In the genomic region with DNA sequence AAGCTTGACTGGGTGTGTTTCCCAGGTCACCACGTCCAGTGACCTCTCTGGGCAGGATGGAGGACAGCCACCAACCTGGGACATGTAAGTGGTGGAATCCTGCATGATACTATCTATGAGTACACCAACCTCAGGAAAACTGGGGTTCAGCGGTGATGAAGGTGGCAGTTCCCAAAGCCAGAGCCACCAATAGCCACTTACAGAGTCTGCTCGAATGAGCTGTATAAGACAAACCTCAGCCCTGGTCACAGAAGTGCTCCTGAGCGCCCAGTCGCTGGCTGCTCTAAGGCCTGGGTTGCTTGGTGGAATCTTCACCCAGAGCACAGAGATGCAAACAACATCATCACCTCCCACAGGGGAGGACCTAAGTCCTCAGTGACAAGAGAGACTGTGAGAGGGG, we compare ENCODE assay signal across 16 mouse cellular contexts.
DNase-seq lines count a peak whose midpoint lies in the region; ATAC-seq and TF ChIP-seq lines count a peak whose summit lies in the region.
"Had no signal": no experiment of that assay in that cellular context is flagged by ENCODE, and none has a peak within 500 bp of the region (broad histone marks: within the 10 kb centered on the region; RNA-seq: fewer than 3 reads in every experiment).

No protein-coding gene starts in this region.

- no peak for ATAC-seq in heart, embryonic 13.5 days (ENCODE audit: extremely low read depth, insufficient number of reproducible peaks, low FRiP score, low TSS enrichment)
- ATAC-seq in kidney, postnatal 0 days (replicated peaks; ENCODE audit: low FRiP score, low read depth), result no peak
- no peak for ATAC-seq in intestine, postnatal 0 days
- no peak for ATAC-seq in forebrain, embryonic 13.5 days
- ATAC-seq: midbrain, embryonic 16.5 days had no signal

- H3K4me2 ChIP-seq in heart, embryonic 13.5 days, result peak overlapping the region; percentile 33
- peak overlapping the region; percentile 54 for H3K4me2 ChIP-seq in kidney, postnatal 0 days (ENCODE audit: low read length)
- peak overlapping the region; percentile 54 for H3K4me2 ChIP-seq in intestine, postnatal 0 days (replicated peaks; ENCODE audit: low read depth)
- no peak overlapping the region for H3K4me2 ChIP-seq in forebrain, embryonic 13.5 days
- H3K4me2 ChIP-seq: embryonic facial prominence, embryonic 13.5 days; hindbrain, embryonic 15.5 days had no signal

- no peak for TF ChIP-seq POLR2A in embryonic fibroblast, embryonic 13.5 days (IDR thresholded peaks at IDR 0.05; ENCODE audit: low read depth, low read length)

- no peaks in the 10 kb centered on the region for H3K36me3 ChIP-seq in heart, embryonic 13.5 days
- no peaks in the 10 kb centered on the region for H3K36me3 ChIP-seq in kidney, postnatal 0 days (ENCODE audit: insufficient read depth, low read length)
- H3K36me3 ChIP-seq in intestine, postnatal 0 days (ENCODE audit: control insufficient read depth, insufficient read depth), result no peaks in the 10 kb centered on the region; the same call in 1 of the 2 replicates
- H3K36me3 ChIP-seq in forebrain, embryonic 13.5 days (ENCODE audit: poor library complexity, severe bottlenecking), result no peaks in the 10 kb centered on the region
- H3K36me3 ChIP-seq: embryonic facial prominence, embryonic 13.5 days; G1E; hindbrain, embryonic 15.5 days had no signal

- no peak overlapping the region for H3K4me3 ChIP-seq in heart, embryonic 13.5 days
- peak overlapping the region; percentile 33; the same call in 1 of the 2 replicates for H3K4me3 ChIP-seq in kidney, postnatal 0 days (replicated peaks; ENCODE audit: low read depth, low read length)
- H3K4me3 ChIP-seq in embryonic fibroblast, embryonic 13.5 days (ENCODE audit: insufficient read depth, low read length), result no peak overlapping the region
- H3K4me3 ChIP-seq in intestine, postnatal 0 days (ENCODE audit: low read depth, low read length), result peak overlapping the region; percentile 21; the same call in 1 of the 2 replicates
- H3K4me3 ChIP-seq in forebrain, embryonic 13.5 days, result no peak overlapping the region
- H3K4me3 ChIP-seq: embryonic facial prominence, embryonic 13.5 days; hindbrain, embryonic 15.5 days; megakaryocyte, embryonic 14.5 days had no signal

- peaks cover 63% of the 10 kb centered on the region for H3K27me3 ChIP-seq in heart, embryonic 13.5 days (replicated peaks)
- no peaks in the 10 kb centered on the region for H3K27me3 ChIP-seq in kidney, postnatal 0 days (ENCODE audit: insufficient read depth, low read length)
- no peaks in the 10 kb centered on the region for H3K27me3 ChIP-seq in intestine, postnatal 0 days (replicated peaks; ENCODE audit: control insufficient read depth, insufficient read depth, low read length)
- no peaks in the 10 kb centered on the region for H3K27me3 ChIP-seq in forebrain, embryonic 13.5 days
- H3K27me3 ChIP-seq: embryonic facial prominence, embryonic 13.5 days; hindbrain, embryonic 15.5 days had no signal

- H3K27ac ChIP-seq in heart, embryonic 13.5 days (replicated peaks), result peak overlapping the region; percentile 82
- H3K27ac ChIP-seq in kidney, postnatal 0 days, result peak overlapping the region; percentile 78
- peak overlapping the region; percentile 93 for H3K27ac ChIP-seq in embryonic fibroblast, embryonic 13.5 days (ENCODE audit: insufficient read depth, low read length)
- 0 out of 2 replicates have a peak overlapping the region, but pooled peaks have one; percentile 4 for H3K27ac ChIP-seq in intestine, postnatal 0 days (ENCODE audit: low read depth, low read length)
- no peak overlapping the region for H3K27ac ChIP-seq in forebrain, embryonic 13.5 days
- H3K27ac ChIP-seq: hindbrain, embryonic 15.5 days; liver, embryonic 14.5 days had no signal

- WGBS in heart, embryonic 13.5 days, result 67% methylated on average over 5 of the region's 5 CpGs
- 76% methylated on average over 5 of the region's 5 CpGs for WGBS in kidney, postnatal 0 days
- 68% methylated on average over 5 of the region's 5 CpGs for WGBS in intestine, postnatal 0 days
- WGBS in forebrain, embryonic 13.5 days, result 62% methylated on average over 5 of the region's 5 CpGs

- H3K4me1 ChIP-seq in heart, embryonic 13.5 days, result peaks cover 73% of the 10 kb centered on the region
- H3K4me1 ChIP-seq in kidney, postnatal 0 days (replicated peaks; ENCODE audit: insufficient read depth, low read length), result peaks cover 24% of the 10 kb centered on the region
- H3K4me1 ChIP-seq in embryonic fibroblast, embryonic 13.5 days (ENCODE audit: control insufficient read depth, insufficient read depth, low read length), result peaks cover 13% of the 10 kb centered on the region
- peaks cover 33% of the 10 kb centered on the region for H3K4me1 ChIP-seq in intestine, postnatal 0 days (replicated peaks; ENCODE audit: control insufficient read depth, insufficient read depth, low read length)
- H3K4me1 ChIP-seq in forebrain, embryonic 13.5 days, result no peaks in the 10 kb centered on the region

- H3K9ac ChIP-seq in heart, embryonic 13.5 days, result peak overlapping the region; percentile 61
- peak overlapping the region; percentile 46; the same call in 1 of the 2 replicates for H3K9ac ChIP-seq in kidney, postnatal 0 days (ENCODE audit: low read depth, low read length)
- H3K9ac ChIP-seq in intestine, postnatal 0 days (ENCODE audit: low read depth, low read length), result no peak overlapping the region
- no peak overlapping the region for H3K9ac ChIP-seq in forebrain, embryonic 13.5 days
- H3K9ac ChIP-seq: hindbrain, embryonic 15.5 days; liver, embryonic 14.5 days had no signal

- TF ChIP-seq CTCF in kidney, postnatal 0 days (IDR thresholded peaks at IDR 0.05; ENCODE audit: low read depth), result no peak
- no peak for TF ChIP-seq CTCF in embryonic fibroblast, embryonic 13.5 days (IDR thresholded peaks at IDR 0.05; ENCODE audit: borderline replicate concordance, insufficient read depth, low read length)
- no peak for TF ChIP-seq CTCF in intestine, postnatal 0 days (IDR thresholded peaks at IDR 0.05; ENCODE audit: low read depth)

- peaks cover 5% of the 10 kb centered on the region for H3K9me3 ChIP-seq in heart, embryonic 13.5 days
- no peaks in the 10 kb centered on the region for H3K9me3 ChIP-seq in kidney, postnatal 0 days (replicated peaks; ENCODE audit: low read length)
- H3K9me3 ChIP-seq in intestine, postnatal 0 days (ENCODE audit: control insufficient read depth), result no peaks in the 10 kb centered on the region
- H3K9me3 ChIP-seq in forebrain, embryonic 13.5 days (replicated peaks), result no peaks in the 10 kb centered on the region
- H3K9me3 ChIP-seq: embryonic facial prominence, embryonic 13.5 days; G1E; hindbrain, embryonic 15.5 days had no signal

- no peak for DNase-seq in heart, postnatal 4 days
- no peak for DNase-seq in kidney, postnatal 0 days (ENCODE audit: low spot score)
- DNase-seq in kidney, postnatal 4 days, result no peak
- DNase-seq in Muller cell, postnatal 12 days (ENCODE audit: inconsistent ontology term), result no peak
- DNase-seq: cerebellum, adult 11-12 months; layer of hippocampus, postnatal 36 days had no signal

Comparison
In these comparisons a context has a peak if more than half of its experiments do, and no peak if none do; other contexts are left out.
1. H3K4me3 ChIP-seq: peak in kidney, postnatal 0 days (single experiment) and intestine, postnatal 0 days (single experiment); none in heart, embryonic 13.5 days (single experiment), embryonic fibroblast, embryonic 13.5 days (single experiment) and forebrain, embryonic 13.5 days (single experiment).
2. H3K9ac ChIP-seq: peak in heart, embryonic 13.5 days (single experiment) and kidney, postnatal 0 days (single experiment); none in intestine, postnatal 0 days (single experiment) and forebrain, embryonic 13.5 days (single experiment).